Mouse (Mus musculus): Measurements from ENCODE around the gene D3Ertd254e.

The D3Ertd254e gene

DNA sequence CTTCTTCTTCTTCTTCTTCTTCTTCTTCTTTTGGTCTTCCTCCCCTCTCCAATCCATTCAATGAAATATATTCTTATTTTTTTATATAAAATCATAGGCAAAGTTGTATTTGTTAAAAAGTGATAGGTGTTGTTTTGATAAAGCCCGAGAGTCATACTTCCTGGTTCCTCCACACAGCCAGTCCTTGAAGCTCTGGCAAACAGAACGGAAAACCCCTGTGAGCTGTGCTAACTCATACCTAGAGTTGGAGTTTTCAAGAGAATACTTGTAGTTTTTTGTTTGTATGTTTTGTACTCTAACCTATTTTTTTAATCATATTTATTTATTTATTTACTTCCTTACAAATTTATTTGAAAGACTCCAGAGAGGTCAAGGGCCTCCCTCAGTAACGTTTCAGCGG, 61.9 kb downstream of the D3Ertd254e start:
- DNase-seq (ENCODE audit: low read depth, low spot score): no peak

All from ES-CJ7 (cell line).